Mouse (Mus musculus) embryonic fibroblast, embryonic 13.5 days (primary cell): ENCODE results near the gene Ccl25.

ENCODE experiments used
- CTCF ChIP-seq: IDR thresholded peaks from 2 replicates; pipeline ENCODE4 v1.5.1; 2011; ENCODE audit warnings: mild to moderate bottlenecking, control low read depth, low read length, moderate library complexity, borderline replicate concordance; ENCODE audit not compliant: insufficient read depth
- POLR2A ChIP-seq: IDR thresholded peaks from 2 replicates; pipeline ENCODE4 v1.6.1; 2011; ENCODE audit warnings: low read depth, mild to moderate bottlenecking, control low read depth, low read length, moderate library complexity

- no peak for TF ChIP-seq POLR2A
- no peak for TF ChIP-seq CTCF
Measured at GRCm38 (mm10) chr8:4325751-4326036, 684 bp downstream of the Ccl25 start.
